Mouse (Mus musculus): Measurements from ENCODE around the gene Nip7. TPM values are rescaled to one million over a fixed set of nuclear protein-coding genes. Genes with fewer than 3 reads are reported as not detected.

The Nip7 gene
- 116 and 148 TPM in 2 replicates for polyA plus RNA-seq (2012; rRNA removed)

DNA sequence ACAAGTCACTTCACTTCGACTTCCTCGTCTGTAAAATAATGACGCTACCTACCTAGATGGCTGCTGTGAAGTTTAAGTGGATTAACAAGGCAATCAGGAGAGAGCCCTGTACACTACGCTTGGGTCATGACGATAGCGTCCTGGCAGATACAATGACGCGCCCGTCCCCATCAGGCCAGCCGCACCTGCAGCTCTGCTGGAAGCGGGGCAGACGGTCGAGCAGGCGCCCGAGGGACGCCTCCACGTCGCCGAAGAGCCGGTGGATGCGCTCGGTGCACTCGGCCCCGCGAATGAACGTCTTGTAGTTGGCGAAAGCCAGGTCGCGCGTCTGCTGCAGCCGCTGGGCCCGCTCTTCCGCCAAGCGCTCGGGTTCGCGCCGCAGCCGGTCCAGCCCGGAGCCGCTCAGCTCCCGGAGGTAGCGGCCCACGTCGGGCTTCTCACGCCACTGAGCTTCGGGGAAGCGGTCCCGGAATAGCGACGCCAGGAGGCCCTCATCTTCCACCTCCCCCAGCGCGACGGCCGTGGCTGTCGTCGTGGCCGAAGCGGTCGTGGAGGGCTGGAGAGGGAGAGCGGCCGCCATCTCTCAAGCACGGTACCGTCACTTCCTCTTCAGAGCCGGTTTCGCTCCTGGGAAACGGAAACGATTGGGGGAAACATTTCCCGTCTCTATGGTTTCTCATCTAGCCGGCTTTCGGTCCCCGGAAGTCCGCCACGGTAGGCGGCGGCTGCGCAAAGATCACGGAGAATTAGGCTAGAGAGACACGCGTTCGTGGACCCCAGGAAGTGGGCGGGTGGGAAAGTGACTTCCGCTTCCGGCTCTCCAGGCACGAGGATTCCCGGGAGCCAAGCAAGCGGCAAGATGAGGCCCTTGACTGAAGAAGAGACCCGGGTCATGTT lies at the start of gene Nip7, which contains the start of gene Cog8:
Nip7 (plus strand) TSS at position 802 of the 897 bp plus-strand sequence.
Cog8 (minus strand) TSS at position 614 of the 897 bp plus-strand sequence.

DNA sequence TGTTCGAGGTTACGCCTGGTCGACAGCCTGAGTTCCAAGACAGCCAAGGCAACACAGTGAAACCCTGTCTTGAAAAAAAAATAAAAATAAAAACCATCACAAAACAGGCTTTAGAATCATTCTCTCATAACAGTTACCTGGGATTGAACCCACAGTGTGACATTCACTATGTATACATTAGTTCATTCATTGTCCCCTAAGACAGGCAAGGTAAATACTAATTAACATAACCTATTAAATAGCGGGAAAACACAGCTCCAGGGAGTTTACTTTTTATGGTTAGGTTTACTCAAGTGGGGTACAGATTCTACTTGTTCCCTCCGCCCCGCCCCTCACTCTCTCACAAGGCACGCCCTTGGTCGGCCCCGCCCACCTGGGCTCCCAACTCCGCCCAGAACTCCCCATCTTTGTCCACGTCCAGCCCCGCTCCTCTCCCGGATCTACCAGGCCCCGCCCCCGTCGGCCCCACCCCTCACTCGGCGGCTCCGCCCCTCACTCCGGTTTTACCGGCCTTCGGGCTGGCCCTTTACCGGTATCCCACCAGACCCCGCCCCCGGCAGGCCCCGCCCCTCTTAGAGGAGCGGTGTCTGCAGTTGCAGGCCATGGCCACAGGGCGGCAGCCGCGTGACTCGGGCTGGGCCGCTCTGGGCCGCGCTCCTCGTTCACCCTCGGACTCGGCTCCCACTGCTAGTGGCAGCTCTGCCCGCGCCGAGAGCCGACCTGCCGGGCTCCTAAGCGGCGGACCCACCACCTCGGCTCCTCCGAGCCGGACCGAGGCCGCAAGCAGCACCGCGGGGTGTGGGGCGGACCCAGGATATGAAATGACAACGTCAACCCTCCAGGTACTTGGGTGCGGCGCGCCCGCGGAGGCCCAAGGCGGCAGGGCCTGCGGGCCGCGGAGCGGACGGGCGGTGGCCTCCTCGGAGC lies 25.8 kb upstream of the Nip7 start, which contains the start of gene Vps4a:
Vps4a (plus strand) TSS at position 573 of the 927 bp plus-strand sequence.

DNA sequence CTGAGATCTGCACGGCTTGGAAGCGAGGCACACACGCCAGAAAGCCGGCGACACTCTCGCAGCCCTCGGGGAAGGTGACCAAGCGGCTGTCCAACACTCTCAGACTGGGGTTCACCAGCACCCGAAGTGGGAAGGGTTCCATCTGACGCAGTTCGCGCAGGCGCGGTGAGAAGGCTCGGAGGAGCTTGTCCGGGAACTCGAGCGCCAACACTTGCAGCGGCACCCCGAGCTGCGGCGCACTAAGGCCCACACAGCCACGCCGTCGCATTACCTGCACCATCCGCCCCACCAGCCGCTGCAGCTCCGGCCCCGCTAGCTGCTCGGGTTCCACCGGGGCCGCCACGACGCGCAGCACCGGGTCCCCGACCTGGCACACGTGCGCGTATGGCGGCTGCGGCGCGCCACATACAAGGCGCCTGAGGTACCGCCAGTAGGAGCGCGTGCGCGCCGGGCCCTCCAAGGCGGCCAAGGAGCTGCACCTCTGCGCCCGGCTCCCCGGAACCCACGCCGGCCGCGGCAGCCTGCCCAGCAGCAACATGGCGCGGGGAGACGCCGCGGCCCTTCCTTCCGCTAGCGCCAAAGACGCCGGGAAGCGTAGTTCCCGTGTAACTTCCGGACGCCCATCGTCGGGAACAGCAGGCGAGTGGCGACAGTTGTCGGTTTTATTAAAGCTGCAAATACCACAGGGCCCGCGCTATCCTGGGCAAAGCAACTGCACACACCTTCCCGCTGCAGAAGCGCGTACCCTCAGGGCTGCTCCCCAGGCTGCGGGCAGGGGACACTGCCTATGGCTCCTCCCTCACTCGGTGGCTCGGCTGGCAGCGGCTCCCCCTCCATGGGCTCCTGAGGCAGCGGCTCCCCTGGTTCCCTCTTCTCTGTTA lies 8.4 kb upstream of the Nip7 start, which contains the start of gene Pdf:
Pdf (minus strand) TSS at position 554 of the 881 bp plus-strand sequence.

DNA sequence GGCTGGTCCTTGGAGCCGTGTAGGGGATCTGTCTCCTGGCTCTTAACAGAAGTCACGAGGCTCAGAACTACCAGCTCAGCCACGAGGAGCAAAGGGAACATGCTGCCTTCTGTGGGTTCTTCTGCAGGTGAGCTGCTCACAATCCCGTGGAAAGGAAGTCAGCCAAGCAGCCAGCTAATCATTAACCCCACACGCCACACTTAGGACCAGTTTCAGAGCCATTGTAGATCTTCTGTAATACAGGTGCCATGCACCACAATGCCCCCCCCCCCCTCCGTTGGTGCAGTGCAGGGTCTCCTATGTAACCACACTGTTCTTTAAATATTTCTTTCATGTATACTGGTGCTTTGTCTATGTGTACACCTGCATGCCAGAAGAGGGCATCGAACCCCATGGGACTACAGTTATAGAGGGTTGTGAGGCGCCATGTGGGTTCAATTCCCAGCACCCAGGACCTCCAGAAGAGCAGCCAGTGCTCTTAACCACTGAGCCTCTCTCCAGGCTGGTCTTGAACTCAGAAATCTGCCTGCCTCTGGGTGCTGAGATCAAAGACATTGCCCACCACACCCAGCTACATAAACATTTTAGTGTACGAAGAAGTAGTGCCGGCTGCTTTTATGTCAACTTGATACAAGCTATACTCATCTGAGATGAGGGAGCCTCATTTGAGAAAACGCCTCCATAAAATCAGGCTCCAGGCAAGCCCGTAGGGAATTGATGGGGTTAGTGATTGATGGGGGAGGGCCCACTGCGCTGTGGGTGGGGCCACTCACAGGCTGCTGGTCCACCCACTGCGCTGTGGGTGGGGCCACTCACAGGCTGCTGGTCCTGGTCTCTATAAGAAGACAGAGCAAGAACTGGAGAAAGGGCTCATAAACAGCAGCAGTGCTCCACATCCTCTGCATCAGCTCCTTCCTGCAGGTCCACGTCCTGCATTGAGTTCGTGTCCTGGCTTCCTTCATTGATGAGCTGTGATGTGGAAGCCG lies 9.1 kb downstream of the Nip7 start, which contains the start of gene Tmed6:
Tmed6 (minus strand) TSS at position 134 of the 986 bp plus-strand sequence.

DNA sequence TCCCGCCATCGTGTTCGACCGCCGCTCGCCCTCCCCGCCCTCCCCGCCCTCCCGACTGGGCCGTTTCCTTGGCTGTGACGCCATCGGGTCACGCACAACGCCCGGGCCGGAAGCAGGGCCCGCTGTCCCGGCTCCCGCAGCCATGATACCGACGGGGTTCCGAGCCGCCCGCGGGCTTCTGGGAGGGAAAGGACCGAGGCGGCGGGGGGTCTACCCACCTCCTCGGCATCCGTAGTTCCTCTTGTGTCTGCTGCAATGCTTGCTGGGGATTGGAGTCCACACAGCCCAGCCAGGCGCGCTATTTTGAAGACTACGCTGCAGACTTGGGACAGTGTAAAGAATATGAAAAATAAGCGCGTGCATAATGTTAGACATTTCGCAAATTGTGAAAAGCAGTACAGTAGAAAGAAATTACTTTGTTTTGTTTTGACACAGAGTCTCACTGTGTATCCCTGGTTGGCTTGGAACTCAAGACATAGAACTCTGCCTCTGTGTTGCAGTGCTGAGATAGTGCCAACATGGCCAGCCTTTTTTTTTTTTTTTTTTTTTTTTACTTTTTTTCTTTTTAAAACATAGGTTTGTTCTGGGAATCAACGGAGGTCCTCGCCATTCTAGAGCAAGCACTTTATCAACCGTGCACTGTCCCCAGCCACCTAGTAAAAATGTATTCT lies 39.8 kb downstream of the Nip7 start, which contains the start of gene Terf2:
Terf2 (minus strand) TSS at position 182 of the 671 bp plus-strand sequence.

Other genes with a start within 250 kb of the Nip7 start
- 5.6 and 6.7 TPM in 2 replicates for gene Has3, start 186.6 kb upstream of the Nip7 start, polyA plus RNA-seq (2012; rRNA removed)
- 36.3 and 38.3 TPM in 2 replicates for gene Utp4, start 163.2 kb upstream of the Nip7 start, polyA plus RNA-seq (2012; rRNA removed)
- 4.6 and 6.1 TPM in 2 replicates for gene Sntb2, start 121.1 kb upstream of the Nip7 start, polyA plus RNA-seq (2012; rRNA removed)
- gene Vps4a, start 25.7 kb upstream of the Nip7 start, polyA plus RNA-seq (2012; rRNA removed), result 88.0 and 91.0 TPM in 2 replicates
- 19.6 and 24.9 TPM in 2 replicates for gene Pdf, start 8.3 kb upstream of the Nip7 start, polyA plus RNA-seq (2012; rRNA removed)
- gene Cog8, start 188 bp upstream of the Nip7 start, polyA plus RNA-seq (2012; rRNA removed), result 47.0 and 49.7 TPM in 2 replicates
- not detected in 2 replicates for gene Tmed6, start 8.8 kb downstream of the Nip7 start, polyA plus RNA-seq (2012; rRNA removed)
- 49.5 and 52.6 TPM in 2 replicates for gene Terf2, start 39.7 kb downstream of the Nip7 start, polyA plus RNA-seq (2012; rRNA removed)
- 79.0 and 89.8 TPM in 2 replicates for gene Cyb5b, start 93.8 kb downstream of the Nip7 start, polyA plus RNA-seq (2012; rRNA removed)
- gene Nfat5, start 236.6 kb downstream of the Nip7 start, polyA plus RNA-seq (2012; rRNA removed), result 34.9 and 42.2 TPM in 2 replicates

Data from central nervous system, embryonic 14 days (tissue).